Mouse (Mus musculus) lung, embryonic 15.5 days (tissue): ENCODE data around the gene Slc27a4. TPM values are rescaled to one million over a fixed set of nuclear protein-coding genes. Genes with fewer than 3 reads are reported as not detected.

Experiments
- ATAC-seq: fragments of 200-750 bp; cut with Nextera tagmentation; 2 replicates; pipeline ENCODE4 v1.8.0; 2017; ENCODE audit warnings: moderate number of reproducible peaks, borderline replicate concordance; ENCODE audit not compliant: low FRiP score, low TSS enrichment; ENCODE audit errors: extremely low read depth
- H3K27ac ChIP-seq: fragments of 300-500 bp; sonication (generic); 2 replicates; pipeline ENCODE4 v1.5.1; 2015; ENCODE audit warnings: moderate library complexity, mild to moderate bottlenecking, inconsistent platforms
- H3K27me3 ChIP-seq: fragments of 300-500 bp; sonication (generic); 2 replicates; pipeline ENCODE4 v1.6.1; 2015; ENCODE audit warnings: inconsistent platforms
- H3K36me3 ChIP-seq: fragments of 300-500 bp; sonication (generic); 2 replicates; pipeline ENCODE4 v1.6.1; 2015; ENCODE audit warnings: inconsistent platforms
- H3K4me1 ChIP-seq: fragments of 300-500 bp; sonication (generic); 2 replicates; pipeline ENCODE4 v1.6.1; 2015; ENCODE audit warnings: inconsistent platforms
- H3K4me2 ChIP-seq: fragments of 300-500 bp; sonication (generic); 2 replicates; pipeline ENCODE4 v1.6.1; 2015; ENCODE audit warnings: inconsistent platforms, mild to moderate bottlenecking, moderate library complexity
- H3K4me3 ChIP-seq: fragments of 300-500 bp; sonication (generic); 2 replicates; pipeline ENCODE4 v1.5.1; 2015; ENCODE audit warnings: mild to moderate bottlenecking, inconsistent platforms
- H3K9ac ChIP-seq: fragments of 300-500 bp; sonication (generic); 2 replicates; pipeline ENCODE4 v1.6.1; 2015; ENCODE audit warnings: inconsistent platforms
- H3K9me3 ChIP-seq: fragments of 300-500 bp; sonication (generic); 2 replicates; pipeline ENCODE4 v1.6.1; 2016; ENCODE audit warnings: inconsistent platforms
- WGBS: fragments of 180-500 bp; shearing (Covaris S2); methylation state at CpG from one replicate; pipeline ENCODE4 v1.1.7; 2015; 5-methylcytosine and 5-hydroxymethylcytosine counted together
- polyA plus RNA-seq: library from polyadenylated mRNA; unstranded; fragments of >200 nt; fragmentation: Nextera tagmentation; extraction: Ambion mirVana; gene quantifications from 2 replicates; pipeline ENCODE4 v1.2.1, GENCODE M21; 2015

The Slc27a4 gene
- polyA plus RNA-seq, 1 experiment from 2014 or later = 14.9 TPM

- peak overlapping the region; percentile 94 for H3K27ac ChIP-seq
- H3K36me3 ChIP-seq = no peaks in the 10 kb centered on the region
- peak overlapping the region; percentile 88 for H3K9ac ChIP-seq
- peak overlapping the region; percentile 84 for H3K4me2 ChIP-seq
- no peaks in the 10 kb centered on the region for H3K9me3 ChIP-seq
- no peaks in the 10 kb centered on the region for H3K27me3 ChIP-seq
- H3K4me3 ChIP-seq = peak overlapping the region; percentile 98
- peak; percentile 97 for ATAC-seq
- WGBS = under 1% methylated on average over 48 of the region's 48 CpGs
- peaks cover 17% of the 10 kb centered on the region for H3K4me1 ChIP-seq
These were observed 24.7 kb downstream of the Slc27a4 start for GRCm38 (mm10) chr2:29826926-29827708.

GRCm38 (mm10) chr2:29827709-29828024 is 25.2 kb downstream of the Slc27a4 start:
- Histone ChIP-seq H3K27ac (peak overlapping the region; percentile 57; the same call in 1 of the 2 replicates), H3K4me2 (peak overlapping the region; percentile 84), H3K4me3 (peak overlapping the region; percentile 98), H3K9me3 (no peaks in the 10 kb centered on the region), H3K9ac (peak overlapping the region; percentile 88), H3K27me3 (no peaks in the 10 kb centered on the region), H3K36me3 (peaks cover 2% of the 10 kb centered on the region; the same call in 1 of the 2 replicates), H3K4me1 (peaks cover 17% of the 10 kb centered on the region)
- no peak for ATAC-seq
- 3% methylated on average over 12 of the region's 12 CpGs for WGBS

- H3K9ac ChIP-seq = no peak overlapping the region
- WGBS = 88% methylated on average over 4 of the region's 4 CpGs
These were observed 28.7 kb downstream of the Slc27a4 start for GRCm38 (mm10) chr2:29831106-29831505.

GRCm38 (mm10) chr2:29833796-29834195 is 31.4 kb downstream of the Slc27a4 start:
- Histone ChIP-seq H3K27me3 (no peaks in the 10 kb centered on the region), H3K36me3 (peaks cover 15% of the 10 kb centered on the region), H3K4me2 (no peak overlapping the region), H3K9ac (no peak overlapping the region), H3K4me1 (0 out of 2 replicates have a peak, but pooled peaks cover 2% of the 10 kb centered on the region), H3K9me3 (no peaks in the 10 kb centered on the region), H3K4me3 (no peak overlapping the region), H3K27ac (no peak overlapping the region)
- no peak for ATAC-seq
- WGBS = 92% methylated on average over 5 of the region's 5 CpGs

More at GRCm38 (mm10) chr2:29831106-29831505, 28.7 kb downstream of the Slc27a4 start:
- Histone ChIP-seq H3K4me1 (peaks cover 15% of the 10 kb centered on the region), H3K27ac (no peak overlapping the region), H3K36me3 (peaks cover 12% of the 10 kb centered on the region), H3K4me2 (no peak overlapping the region), H3K9me3 (no peaks in the 10 kb centered on the region), H3K4me3 (no peak overlapping the region), H3K27me3 (no peaks in the 10 kb centered on the region)
- ATAC-seq = no peak

- ATAC-seq = no peak
- Histone ChIP-seq H3K27ac (no peak overlapping the region), H3K4me2 (no peak overlapping the region), H3K9ac (no peak overlapping the region), H3K4me3 (no peak overlapping the region), H3K27me3 (no peaks in the 10 kb centered on the region), H3K9me3 (no peaks in the 10 kb centered on the region), H3K4me1 (no peaks in the 10 kb centered on the region), H3K36me3 (peaks cover 15% of the 10 kb centered on the region)
- WGBS = 75% methylated on average over 2 of the region's 2 CpGs
These were observed 33.0 kb downstream of the Slc27a4 start for GRCm38 (mm10) chr2:29835391-29835899.

- H3K27me3 ChIP-seq = peaks cover 17% of the 10 kb centered on the region
- no peaks in the 10 kb centered on the region for H3K9me3 ChIP-seq
- H3K27ac ChIP-seq = no peak overlapping the region
- H3K9ac ChIP-seq = no peak overlapping the region
- no peak overlapping the region for H3K4me3 ChIP-seq
- no peak overlapping the region for H3K4me2 ChIP-seq
- ATAC-seq = 0 out of 2 replicates have a peak, but pooled peaks have one; percentile 13
- no peaks in the 10 kb centered on the region for H3K4me1 ChIP-seq
- WGBS = 48% methylated on average over 4 of the region's 4 CpGs
- peaks cover 32% of the 10 kb centered on the region for H3K36me3 ChIP-seq
These were observed 37.0 kb downstream of the Slc27a4 start for GRCm38 (mm10) chr2:29839460-29839859.

GRCm38 (mm10) chr2:29843231-29844105 is 41.0 kb downstream of the Slc27a4 start:
- H3K9ac ChIP-seq = no peak overlapping the region
- H3K4me2 ChIP-seq = no peak overlapping the region
- H3K9me3 ChIP-seq = no peaks in the 10 kb centered on the region
- H3K27ac ChIP-seq = no peak overlapping the region
- peaks cover 30% of the 10 kb centered on the region for H3K36me3 ChIP-seq
- WGBS = 76% methylated on average over 9 of the region's 9 CpGs
- H3K4me3 ChIP-seq = no peak overlapping the region
- ATAC-seq = no peak
- H3K27me3 ChIP-seq = peaks cover 57% of the 10 kb centered on the region
- peaks cover 4% of the 10 kb centered on the region; the same call in 1 of the 2 replicates for H3K4me1 ChIP-seq

- ATAC-seq = no peak
- H3K4me1 ChIP-seq = peaks cover 4% of the 10 kb centered on the region; the same call in 1 of the 2 replicates
- H3K36me3 ChIP-seq = peaks cover 30% of the 10 kb centered on the region
- no peak overlapping the region for H3K9ac ChIP-seq
- 94% methylated on average over 2 of the region's 2 CpGs for WGBS
- H3K27ac ChIP-seq = no peak overlapping the region
- peaks cover 59% of the 10 kb centered on the region for H3K27me3 ChIP-seq
- no peak overlapping the region for H3K4me2 ChIP-seq
- H3K4me3 ChIP-seq = no peak overlapping the region
- no peaks in the 10 kb centered on the region for H3K9me3 ChIP-seq
These were observed 41.7 kb downstream of the Slc27a4 start for GRCm38 (mm10) chr2:29844115-29844514.

GRCm38 (mm10) chr2:29844661-29845060 is 42.2 kb downstream of the Slc27a4 start:
- WGBS = 25% methylated on average over 3 of the region's 3 CpGs
- H3K4me1 ChIP-seq = peaks cover 4% of the 10 kb centered on the region; the same call in 1 of the 2 replicates
- H3K4me3 ChIP-seq = no peak overlapping the region
- no peaks in the 10 kb centered on the region for H3K9me3 ChIP-seq
- no peak overlapping the region for H3K4me2 ChIP-seq
- H3K27ac ChIP-seq = no peak overlapping the region
- no peak overlapping the region for H3K9ac ChIP-seq
- peaks cover 30% of the 10 kb centered on the region for H3K36me3 ChIP-seq
- ATAC-seq = no peak
- peaks cover 59% of the 10 kb centered on the region for H3K27me3 ChIP-seq

GRCm38 (mm10) chr2:29845636-29846035 is 43.2 kb downstream of the Slc27a4 start:
- Histone ChIP-seq H3K4me1 (peaks cover 4% of the 10 kb centered on the region; the same call in 1 of the 2 replicates), H3K4me2 (0 out of 2 replicates have a peak overlapping the region, but pooled peaks have one; percentile 17), H3K27ac (no peak overlapping the region), H3K9ac (no peak overlapping the region), H3K36me3 (peaks cover 30% of the 10 kb centered on the region), H3K4me3 (no peak overlapping the region), H3K27me3 (peaks cover 59% of the 10 kb centered on the region), H3K9me3 (no peaks in the 10 kb centered on the region)
- 21% methylated on average over 25 of the region's 25 CpGs for WGBS
- no peak for ATAC-seq

GRCm38 (mm10) chr2:29846061-29846853 is 43.8 kb downstream of the Slc27a4 start:
- ATAC-seq = no peak
- H3K36me3 ChIP-seq = peaks cover 27% of the 10 kb centered on the region
- peaks cover 59% of the 10 kb centered on the region for H3K27me3 ChIP-seq
- peak overlapping the region; percentile 17; the same call in 1 of the 2 replicates for H3K4me2 ChIP-seq
- H3K9me3 ChIP-seq = no peaks in the 10 kb centered on the region
- no peak overlapping the region; the same call in 1 of the 2 replicates for H3K4me3 ChIP-seq
- H3K9ac ChIP-seq = no peak overlapping the region
- peaks cover 4% of the 10 kb centered on the region; the same call in 1 of the 2 replicates for H3K4me1 ChIP-seq
- WGBS = 14% methylated on average over 47 of the region's 47 CpGs
- H3K27ac ChIP-seq = no peak overlapping the region
